9 mouse cellular contexts compared by ENCODE assay signal in genomic region chr5:125136296-125136995, GRCm38 (mm10). TPM values are rescaled to one million over a fixed set of nuclear protein-coding genes. Genes with fewer than 3 reads are reported as not detected.
A peak's percentile ranks its signal among the peaks of the same experiment; 100 is the strongest.
DNase-seq lines count a peak whose midpoint lies in the region; ATAC-seq and TF ChIP-seq lines count a peak whose summit lies in the region.
"Had no signal": no experiment of that assay in that cellular context is flagged by ENCODE, and none has a peak within 500 bp of the region (broad histone marks: within the 10 kb centered on the region; RNA-seq: fewer than 3 reads in every experiment).

No protein-coding gene starts in this region.

- peaks cover 75% of the 10 kb centered on the region for H3K4me1 ChIP-seq in cerebellum, adult 2 months (ENCODE audit: control insufficient read depth, insufficient read depth, low read length)
- H3K4me1 ChIP-seq in hindbrain, embryonic 13.5 days (replicated peaks): peaks cover 97% of the 10 kb centered on the region
- H3K4me1 ChIP-seq in neural tube, embryonic 13.5 days (replicated peaks): peaks cover 100% of the 10 kb centered on the region

- H3K4me2 ChIP-seq in hindbrain, embryonic 13.5 days: 0 out of 2 replicates have a peak overlapping the region, but pooled peaks have one; percentile 1
- H3K4me2 ChIP-seq in neural tube, embryonic 13.5 days: 0 out of 2 replicates have a peak overlapping the region, but pooled peaks have one; percentile 3

- no peaks in the 10 kb centered on the region for H3K9me3 ChIP-seq in hindbrain, embryonic 13.5 days
- no peaks in the 10 kb centered on the region for H3K9me3 ChIP-seq in neural tube, embryonic 13.5 days

- 36% methylated on average over 5 of the region's 5 CpGs for WGBS in cerebellum, adult 2 months
- 69% methylated on average over 5 of the region's 5 CpGs for WGBS in hindbrain, embryonic 13.5 days
- 65% methylated on average over 5 of the region's 5 CpGs for WGBS in neural tube, embryonic 13.5 days

- no peak for TF ChIP-seq POLR2A in cerebellum, adult 2 months (IDR thresholded peaks at IDR 0.05; ENCODE audit: borderline replicate concordance, insufficient read depth, low read length)

- DNase-seq in cerebellum, postnatal 10 days: peak; percentile 75 to 76
- DNase-seq in cerebellum, adult 2 months: no peak
- no peak for DNase-seq in layer of hippocampus, adult 2 months (ENCODE audit: low spot score in 2 of 2)
- no peak for DNase-seq in layer of hippocampus, postnatal 14 days (ENCODE audit: low spot score in 2 of 2)
- no peak for DNase-seq in frontal cortex, adult 2 months (ENCODE audit: extremely low spot score in 1 of 2, low spot score in 1 of 2)
- DNase-seq: right cerebral cortex, postnatal 4 days had no signal

- H3K27ac ChIP-seq in cerebellum, adult 2 months (ENCODE audit: insufficient read depth, low read length): no peak overlapping the region
- H3K27ac ChIP-seq in layer of hippocampus, adult 2 months: peak overlapping the region; percentile 69
- H3K27ac ChIP-seq in hindbrain, embryonic 13.5 days: peak overlapping the region; percentile 67
- H3K27ac ChIP-seq in neural tube, embryonic 13.5 days (replicated peaks): peak overlapping the region; percentile 62

- ATAC-seq in hindbrain, embryonic 13.5 days (ENCODE audit: low FRiP score): no peak
- ATAC-seq in neural tube, embryonic 13.5 days (ENCODE audit: low read depth): no peak
- no peak for ATAC-seq in monocyte, adult 5-6 weeks (replicated peaks; ENCODE audit: insufficient number of reproducible peaks, low FRiP score, low TSS enrichment, poor library complexity, severe bottlenecking)

- TF ChIP-seq CTCF in cerebellum, adult 2 months (IDR thresholded peaks at IDR 0.05; ENCODE audit: borderline replicate concordance, insufficient read depth, low read depth, low read length): no peak
- TF ChIP-seq CTCF in layer of hippocampus, adult 2 months (conservative IDR thresholded peaks at IDR 0.05): no peak

- H3K36me3 ChIP-seq in hindbrain, embryonic 13.5 days: no peaks in the 10 kb centered on the region
- no peaks in the 10 kb centered on the region for H3K36me3 ChIP-seq in neural tube, embryonic 13.5 days

- H3K4me3 ChIP-seq in cerebellum, adult 2 months (replicated peaks; ENCODE audit: insufficient read depth, low read depth, low read length): no peak overlapping the region
- H3K4me3 ChIP-seq in layer of hippocampus, adult 2 months: no peak overlapping the region
- no peak overlapping the region for H3K4me3 ChIP-seq in hindbrain, embryonic 13.5 days
- no peak overlapping the region for H3K4me3 ChIP-seq in neural tube, embryonic 13.5 days

- H3K27me3 ChIP-seq in cerebellum, adult 2 months (ENCODE audit: control insufficient read depth, insufficient read depth, low read length): no peaks in the 10 kb centered on the region
- no peaks in the 10 kb centered on the region for H3K27me3 ChIP-seq in hindbrain, embryonic 13.5 days
- no peaks in the 10 kb centered on the region for H3K27me3 ChIP-seq in neural tube, embryonic 13.5 days

- peak overlapping the region; percentile 35; the same call in 1 of the 2 replicates for H3K9ac ChIP-seq in hindbrain, embryonic 13.5 days
- peak overlapping the region; percentile 54 for H3K9ac ChIP-seq in neural tube, embryonic 13.5 days

RNA-seq across cellular contexts. Expression of gene Ncor2, which starts 42.6 kb away (rescaled TPM):
- polyA plus RNA-seq in cerebellum, adult 2 months (2012; rRNA removed): 86.8 and 93.2 TPM in 2 replicates
- 100 to 1,000 TPM; 285 to 307 TPM for total RNA-seq in layer of hippocampus, adult 2 months (2021)
- total RNA-seq in layer of hippocampus, postnatal 14 days (2021): 100 to 1,000 TPM; 238 to 254 TPM
- 24.8 and 25.1 TPM in 2 replicates for polyA plus RNA-seq in hindbrain, embryonic 13.5 days (2015; fragmentation: Nextera tagmentation; extraction: Ambion mirVana)
- polyA plus RNA-seq in neural tube, embryonic 13.5 days (2015; fragmentation: Nextera tagmentation; extraction: Ambion mirVana): 29.2 and 30.4 TPM in 2 replicates
- polyA plus RNA-seq in frontal cortex, adult 2 months (2012; rRNA removed): 115 and 145 TPM in 2 replicates
- 14.4 to 63.8 TPM (median 24.3 TPM) in 3 replicates for total RNA-seq in monocyte, adult 5-6 weeks (2017)

Comparison
In these comparisons a context has a peak if more than half of its experiments do, and no peak if none do; other contexts are left out.
1. DNase-seq: peak in cerebellum, postnatal 10 days (2 of 2); none in cerebellum, adult 2 months (0 of 2), layer of hippocampus, adult 2 months (0 of 2), layer of hippocampus, postnatal 14 days (0 of 2) and frontal cortex, adult 2 months (0 of 2).